Mouse (Mus musculus): Measurements from ENCODE around the gene Vmn1r47.
"Not testable (repeated sequence)": the region's sequence is repeated elsewhere in the genome, so short reads cannot be mapped to it uniquely, and the experiment has no call there.

Gene Vmn1r47

GRCm38 (mm10) chr6:90015847-90016246 is at the start of gene Vmn1r47:
TSS of gene Vmn1r47 (plus strand) at chr6:90016147.
- not testable (repeated sequence) for DNase-seq (ENCODE audit: low spot score)

GRCm38 (mm10) chr6:89966341-89966740 is 49.6 kb upstream of the Vmn1r47 start:
- no peak for DNase-seq (ENCODE audit: low spot score)

- no peak for DNase-seq (ENCODE audit: low spot score)
Observed at GRCm38 (mm10) chr6:89969013-89969412, 46.9 kb upstream of the Vmn1r47 start, which contains the start of gene Vmn1r46. TSS of gene Vmn1r46 (plus strand) at chr6:89969313.

GRCm38 (mm10) chr6:89985989-89986388 is 30.0 kb upstream of the Vmn1r47 start:
- DNase-seq (ENCODE audit: low spot score): no peak

GRCm38 (mm10) chr6:90036741-90037140 is 20.8 kb downstream of the Vmn1r47 start, which contains the start of gene Vmn1r48:
TSS of gene Vmn1r48 (minus strand) at chr6:90036841.
- not testable (repeated sequence) for DNase-seq (ENCODE audit: low spot score)
